Mouse (Mus musculus) spleen, postnatal 0 days (tissue): Measurements from ENCODE around the gene Celf3. TPM values are rescaled to one million over a fixed set of nuclear protein-coding genes. Genes with fewer than 3 reads are reported as not detected.

Source experiments
- polyA plus RNA-seq: library from polyadenylated mRNA; unstranded; fragments of >200 nt; fragmentation: Nextera tagmentation; extraction: Ambion mirVana; gene quantifications from 2 replicates; pipeline ENCODE4 v1.2.1, GENCODE M21; 2015

Celf3 gene
- polyA plus RNA-seq: 0.98 and 1.0 TPM in 2 replicates

DNA sequence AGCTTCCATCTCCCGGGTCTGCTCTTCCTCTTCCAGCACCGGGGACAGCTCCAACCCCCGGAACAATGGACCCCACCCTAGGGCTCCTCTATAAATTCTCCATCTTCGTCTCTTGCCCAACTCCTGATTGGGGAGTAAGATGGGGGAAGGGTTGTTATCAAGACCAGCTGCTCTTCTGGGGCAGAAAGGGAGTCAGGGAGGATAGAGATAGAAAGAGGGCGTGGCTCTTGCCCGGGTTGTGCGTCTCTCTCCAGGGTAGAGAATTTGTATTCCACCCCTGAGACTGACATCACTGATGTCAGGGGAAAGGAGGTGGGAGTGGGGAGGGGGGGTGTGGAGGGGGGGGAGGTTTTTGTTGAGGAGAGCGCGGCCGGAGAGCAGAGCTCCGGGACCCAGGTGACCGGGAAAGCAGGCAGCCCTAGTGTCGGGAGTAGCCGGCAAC, at the start of gene Celf3:
Gene Celf3 (plus strand): TSS at position 315 of the 442 bp plus-strand sequence.

DNA sequence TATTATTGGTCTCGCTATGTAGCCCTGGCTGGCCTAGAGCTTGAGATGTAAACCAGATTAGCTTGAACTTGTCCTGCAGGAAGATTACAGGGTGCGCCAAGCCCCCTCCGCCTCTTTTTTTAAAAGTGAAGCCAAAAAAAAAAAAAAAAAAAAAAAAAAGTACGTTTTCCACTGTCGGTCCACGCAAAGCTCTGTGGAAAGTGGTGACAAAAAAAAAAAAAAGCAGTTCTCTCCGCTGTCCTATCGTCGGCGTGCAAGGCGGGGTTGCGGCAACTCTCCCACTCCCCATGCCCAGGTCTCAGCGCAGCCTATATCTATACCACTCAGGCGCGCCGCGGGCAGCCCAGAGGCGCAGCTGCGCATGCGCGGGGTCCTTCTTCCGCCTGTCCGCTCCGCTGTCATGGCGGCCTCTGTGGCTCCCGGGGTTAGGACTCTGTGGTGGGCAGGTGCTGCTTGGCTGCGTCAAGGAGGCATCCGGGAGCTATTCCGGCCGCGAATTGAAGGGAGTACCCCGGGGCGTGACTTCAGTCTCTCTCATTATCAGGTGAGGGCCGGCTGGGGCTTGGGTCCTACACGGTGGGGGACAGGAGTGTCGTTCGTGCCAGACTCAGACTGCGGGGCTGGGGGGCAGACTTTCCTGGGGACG, 35.0 kb upstream of the Celf3 start, which contains the start of gene Mrpl9:
Gene Mrpl9 (plus strand): TSS at position 368 of the 646 bp plus-strand sequence.

DNA sequence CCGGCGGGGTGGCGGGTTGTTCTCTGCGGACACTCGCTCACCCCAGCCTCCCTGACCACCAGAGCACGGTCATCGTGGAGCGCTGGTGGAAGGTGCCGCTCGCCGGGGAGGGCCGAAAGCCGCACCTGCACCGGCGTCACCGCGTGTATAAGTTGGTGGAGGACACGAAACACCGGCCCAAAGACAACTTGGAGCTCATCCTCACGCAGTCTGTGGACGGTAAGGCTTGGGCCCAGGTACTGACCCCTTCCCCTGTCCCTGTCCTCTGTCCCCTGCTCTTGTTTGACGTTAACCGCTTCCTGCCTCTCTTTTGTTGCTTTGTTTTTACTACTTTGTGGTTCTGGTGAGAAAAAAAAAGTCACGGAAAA, 34.5 kb upstream of the Celf3 start, which contains the start of gene Oaz3:
Gene Oaz3 (minus strand): TSS at position 319 of the 368 bp plus-strand sequence.

DNA sequence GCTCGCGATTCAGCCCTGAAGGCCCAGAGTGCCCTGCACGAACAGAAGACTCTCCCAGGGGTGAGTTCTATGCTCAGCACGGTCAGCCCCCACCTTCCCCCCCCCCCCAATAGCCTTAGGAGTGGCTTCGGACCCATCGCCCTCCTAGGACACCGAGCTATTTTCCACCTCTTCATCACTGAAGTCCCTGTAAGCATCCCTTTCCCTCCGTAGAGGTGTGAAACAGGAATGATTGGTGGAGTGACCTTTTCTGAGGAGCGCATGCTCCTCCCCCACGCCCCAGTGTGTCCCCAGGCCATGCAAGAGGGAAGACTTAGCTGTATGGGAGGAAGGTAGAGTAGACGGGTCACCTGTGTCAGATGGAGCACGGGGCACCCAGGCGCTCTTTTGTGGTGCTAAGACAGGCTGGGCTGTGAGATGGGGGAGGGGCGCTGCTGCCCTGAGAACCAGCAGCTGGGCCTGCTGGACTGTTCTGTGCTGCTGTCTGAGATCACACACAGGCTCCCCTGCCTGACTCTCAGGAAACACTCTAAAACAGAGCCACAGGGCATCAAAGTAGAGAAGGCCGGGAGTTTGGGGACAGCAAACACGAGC, 2.3 kb downstream of the Celf3 start, which contains the start of gene Riiad1:
Gene Riiad1 (minus strand): TSS at position 51 of the 594 bp plus-strand sequence.

Other genes with a start within 250 kb of the Celf3 start
- gene Gm4778, start 214.3 kb upstream of the Celf3 start, polyA plus RNA-seq: not detected in 2 replicates
- gene Them4, start 168.2 kb upstream of the Celf3 start, polyA plus RNA-seq: 3.1 TPM in 2 replicates
- not detected in 2 replicates for gene Them5, start 136.2 kb upstream of the Celf3 start, polyA plus RNA-seq
- 0.08 and 0.52 TPM in 2 replicates for gene C2cd4d, start 115.9 kb upstream of the Celf3 start, polyA plus RNA-seq
- gene Rorc, start 105.5 kb upstream of the Celf3 start, polyA plus RNA-seq: 0.61 and 0.90 TPM in 2 replicates
- 0.37 and 0.92 TPM in 2 replicates for gene Lingo4, start 79.8 kb upstream of the Celf3 start, polyA plus RNA-seq
- gene Tdrkh, start 65.0 kb upstream of the Celf3 start, polyA plus RNA-seq: 3.7 and 4.8 TPM in 2 replicates
- gene Mrpl9, start 35.0 kb upstream of the Celf3 start, polyA plus RNA-seq: 42.2 and 42.7 TPM in 2 replicates
- 0.31 and 0.35 TPM in 2 replicates for gene Oaz3, start 34.4 kb upstream of the Celf3 start, polyA plus RNA-seq
- gene Riiad1, start 2.0 kb downstream of the Celf3 start, polyA plus RNA-seq: 0.40 and 1.5 TPM in 2 replicates
- 17.0 and 19.4 TPM in 2 replicates for gene Snx27, start 104.4 kb downstream of the Celf3 start, polyA plus RNA-seq
- gene Gm10972, start 164.8 kb downstream of the Celf3 start, polyA plus RNA-seq: not detected in 2 replicates
- 2.7 and 3.2 TPM in 2 replicates for gene Tuft1, start 180.6 kb downstream of the Celf3 start, polyA plus RNA-seq
- 1.6 and 1.8 TPM in 2 replicates for gene Selenbp2, start 215.3 kb downstream of the Celf3 start, polyA plus RNA-seq